Mouse (Mus musculus): ENCODE data around the gene Mif4gd.

DNA sequence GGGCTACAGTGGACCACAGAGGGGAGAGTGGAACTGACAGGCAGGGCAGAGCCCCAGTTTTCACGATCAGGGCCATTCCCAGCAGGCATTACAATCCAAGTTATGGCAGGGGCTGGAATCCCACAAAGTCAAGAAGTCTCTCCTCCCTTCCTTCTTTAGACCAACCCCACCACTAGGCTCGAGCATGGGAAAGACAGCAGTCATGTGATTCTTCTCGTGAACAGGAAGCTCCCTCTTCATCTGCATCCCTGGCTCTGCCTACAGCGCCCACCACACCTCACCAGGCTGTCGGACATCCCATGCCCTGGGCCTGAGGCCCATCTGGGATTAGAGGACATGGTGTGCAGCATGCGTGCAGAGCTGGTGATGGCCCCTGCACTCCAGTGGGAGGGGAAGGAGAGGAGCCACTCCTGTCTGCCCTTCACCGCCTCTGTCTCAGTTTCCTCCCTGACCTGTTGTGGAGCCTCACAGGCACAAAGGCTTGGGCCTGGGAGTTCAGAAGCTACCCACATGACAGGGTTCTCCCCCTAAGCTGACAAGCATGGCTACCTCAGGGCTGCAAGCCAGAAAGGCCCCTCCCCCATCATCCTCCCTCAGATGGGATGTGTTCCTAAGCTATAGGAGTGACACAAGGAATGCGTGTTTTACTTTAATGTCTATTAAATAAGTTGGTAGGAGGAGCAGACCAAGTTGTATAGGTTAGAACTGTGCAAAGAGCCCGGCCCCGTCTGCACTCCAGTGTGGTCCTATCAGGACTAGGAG is 1.8 kb upstream of the Mif4gd start:
- no peak for TF ChIP-seq CTCF (IDR thresholded peaks at IDR 0.05; ENCODE audit: low read depth, low read length)
- TF ChIP-seq POLR2A (IDR thresholded peaks at IDR 0.05; ENCODE audit: borderline replicate concordance, low read depth, low read length), result no peak

Data from bone marrow macrophage, adult 2 months (primary cell).